Mouse (Mus musculus) midbrain, embryonic 16.5 days (tissue): ENCODE measurements around the gene Aars2. TPM values are rescaled to one million over a fixed set of nuclear protein-coding genes. Genes with fewer than 3 reads are reported as not detected.

ENCODE experiments used
- ATAC-seq: fragments of 200-750 bp; cut with Nextera tagmentation; 2 replicates; pipeline ENCODE4 v1.8.0; 2017; ENCODE audit warnings: moderate TSS enrichment
- H3K27ac ChIP-seq: fragments of 300-500 bp; sonication (generic); 2 replicates; pipeline ENCODE4 v1.5.1; 2014; ENCODE audit warnings: mild to moderate bottlenecking, low read length, mixed read lengths
- H3K27me3 ChIP-seq: fragments of 300-500 bp; sonication (generic); 2 replicates; pipeline ENCODE4 v1.6.1; 2014; ENCODE audit warnings: low read depth, low read length, mixed read lengths; ENCODE audit not compliant: control insufficient read depth, insufficient read depth
- H3K36me3 ChIP-seq: fragments of 300-500 bp; sonication (generic); 2 replicates; pipeline ENCODE4 v1.6.1; 2014; ENCODE audit warnings: mild to moderate bottlenecking, low read length, moderate library complexity, mixed read lengths; ENCODE audit not compliant: control insufficient read depth, insufficient read depth
- H3K4me1 ChIP-seq: fragments of 300-500 bp; sonication (generic); 2 replicates; pipeline ENCODE4 v1.6.1; 2014; ENCODE audit warnings: mild to moderate bottlenecking, low read length, mixed read lengths; ENCODE audit not compliant: control insufficient read depth, insufficient read depth
- H3K4me2 ChIP-seq: fragments of 300-500 bp; sonication (generic); 2 replicates; pipeline ENCODE4 v1.6.1; 2014; ENCODE audit warnings: mild to moderate bottlenecking, low read length, mixed read lengths
- H3K4me3 ChIP-seq: fragments of 300-500 bp; sonication (generic); 2 replicates; pipeline ENCODE4 v1.5.1; 2014; ENCODE audit warnings: low read depth, mild to moderate bottlenecking, low read length, moderate library complexity, mixed read lengths
- H3K9ac ChIP-seq: fragments of 300-500 bp; sonication (generic); 2 replicates; pipeline ENCODE4 v1.6.1; 2014; ENCODE audit warnings: low read depth, low read length, mixed read lengths
- H3K9me3 ChIP-seq: fragments of 300-500 bp; sonication (generic); replicated peaks from 2 replicates; pipeline ENCODE4 v1.6.1; 2014; ENCODE audit warnings: mild to moderate bottlenecking, low read length, mixed read lengths; ENCODE audit not compliant: control insufficient read depth, poor library complexity, severe bottlenecking
- WGBS: fragments of 180-500 bp; shearing (Covaris S2); extraction: QIAGEN DNeasy Blood & Tissue Kit; methylation state at CpG from one replicate; pipeline ENCODE4 v1.1.7; 2014; 5-methylcytosine and 5-hydroxymethylcytosine counted together
- polyA plus RNA-seq: library from polyadenylated mRNA; unstranded; fragments of >200 nt; fragmentation: Nextera tagmentation; extraction: Ambion mirVana; gene quantifications from 2 replicates; pipeline ENCODE4 v1.2.1, GENCODE M21; 2015

The Aars2 gene
- polyA plus RNA-seq, 1 experiment from 2014 or later = 17.6 TPM

DNA sequence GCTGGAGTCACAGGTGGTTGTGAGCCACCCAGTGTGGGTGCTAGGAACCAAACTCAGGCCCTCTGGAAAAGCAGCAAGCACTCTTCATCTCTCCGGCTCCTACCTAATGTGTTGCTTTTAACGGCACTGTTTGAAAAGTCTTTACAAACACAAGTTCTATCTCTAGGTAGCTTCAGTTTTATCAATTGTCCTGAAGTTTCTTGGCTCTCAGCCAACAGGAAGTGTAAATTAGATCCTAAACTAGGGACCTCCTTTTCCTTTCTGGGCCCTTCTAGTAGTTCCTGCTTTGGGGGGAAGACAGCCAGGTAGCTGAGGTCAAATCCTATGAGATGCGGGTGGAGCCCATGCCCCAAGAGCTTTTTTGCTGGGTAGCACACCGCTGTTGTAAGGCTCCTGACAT is 4.2 kb downstream of the Aars2 start:
- 0 out of 2 replicates have a peak, but pooled peaks cover 5% of the 10 kb centered on the region for H3K36me3 ChIP-seq
- H3K27ac ChIP-seq = no peak overlapping the region
- H3K4me1 ChIP-seq = peaks cover 6% of the 10 kb centered on the region
- no peak overlapping the region for H3K4me3 ChIP-seq
- no peak overlapping the region for H3K4me2 ChIP-seq
- H3K27me3 ChIP-seq = no peaks in the 10 kb centered on the region
- no peak for ATAC-seq
- H3K9me3 ChIP-seq = no peaks in the 10 kb centered on the region
- 91% methylated on average over 4 of the region's 4 CpGs for WGBS
- H3K9ac ChIP-seq = no peak overlapping the region

DNA sequence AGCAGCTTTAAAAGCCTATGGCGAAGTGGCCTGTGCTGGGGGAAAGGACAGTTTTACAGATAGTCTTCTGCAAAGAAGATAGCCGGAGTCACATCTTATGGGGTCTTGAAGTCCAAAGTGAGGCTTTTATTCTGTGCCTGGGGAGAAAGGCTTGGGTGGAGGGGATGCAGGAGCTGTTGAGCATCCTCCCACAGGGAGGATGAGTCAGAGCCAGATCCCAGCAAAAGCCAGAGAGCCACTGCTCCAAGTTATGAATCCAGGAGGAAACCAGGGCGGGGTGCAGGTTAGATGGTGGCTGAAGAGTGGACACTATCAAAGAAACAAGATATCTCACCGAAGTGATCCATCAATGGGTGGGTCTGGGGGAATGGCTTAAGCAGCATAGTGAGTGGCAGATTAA is 5.1 kb downstream of the Aars2 start:
- H3K9me3 ChIP-seq = no peaks in the 10 kb centered on the region
- no peak for ATAC-seq
- H3K9ac ChIP-seq = no peak overlapping the region
- H3K4me1 ChIP-seq = peaks cover 2% of the 10 kb centered on the region; the same call in 1 of the 2 replicates
- H3K36me3 ChIP-seq = 0 out of 2 replicates have a peak, but pooled peaks cover 5% of the 10 kb centered on the region
- H3K4me2 ChIP-seq = no peak overlapping the region
- H3K27ac ChIP-seq = no peak overlapping the region
- WGBS = 92% methylated on average over 4 of the region's 4 CpGs
- H3K27me3 ChIP-seq = no peaks in the 10 kb centered on the region
- no peak overlapping the region for H3K4me3 ChIP-seq

DNA sequence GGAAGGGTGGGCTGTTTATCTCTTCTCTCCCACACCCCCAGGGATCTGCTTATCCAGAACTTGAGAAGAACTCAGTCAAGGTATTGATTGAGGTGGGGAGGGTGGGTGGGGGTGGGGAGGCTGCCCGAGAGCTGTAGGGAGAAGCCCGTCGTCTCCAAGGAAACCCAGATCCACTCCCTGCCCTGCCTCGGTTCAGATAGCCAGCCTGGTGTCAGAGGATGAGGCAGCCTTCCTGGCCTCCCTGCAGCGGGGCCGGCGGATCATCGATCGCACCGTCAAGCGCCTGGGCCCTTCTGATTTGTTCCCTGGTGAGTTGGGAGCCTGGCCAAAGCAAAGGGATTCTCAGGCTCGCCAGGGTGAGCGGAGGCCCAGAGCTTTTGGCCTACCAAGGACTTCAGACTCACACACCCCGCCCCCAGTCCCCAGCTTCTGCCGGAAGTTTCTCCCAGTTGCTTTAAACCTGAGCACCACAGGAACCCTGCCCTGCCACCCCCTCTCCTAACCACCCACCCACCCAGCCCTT is 8.6 kb downstream of the Aars2 start:
- H3K27ac ChIP-seq = no peak overlapping the region
- no peak overlapping the region for H3K4me2 ChIP-seq
- H3K4me1 ChIP-seq = no peaks in the 10 kb centered on the region
- ATAC-seq = no peak
- H3K36me3 ChIP-seq = no peaks in the 10 kb centered on the region
- H3K9ac ChIP-seq = no peak overlapping the region
- H3K4me3 ChIP-seq = no peak overlapping the region
- no peaks in the 10 kb centered on the region for H3K9me3 ChIP-seq
- no peaks in the 10 kb centered on the region for H3K27me3 ChIP-seq
- WGBS = 44% methylated on average over 15 of the region's 15 CpGs

DNA sequence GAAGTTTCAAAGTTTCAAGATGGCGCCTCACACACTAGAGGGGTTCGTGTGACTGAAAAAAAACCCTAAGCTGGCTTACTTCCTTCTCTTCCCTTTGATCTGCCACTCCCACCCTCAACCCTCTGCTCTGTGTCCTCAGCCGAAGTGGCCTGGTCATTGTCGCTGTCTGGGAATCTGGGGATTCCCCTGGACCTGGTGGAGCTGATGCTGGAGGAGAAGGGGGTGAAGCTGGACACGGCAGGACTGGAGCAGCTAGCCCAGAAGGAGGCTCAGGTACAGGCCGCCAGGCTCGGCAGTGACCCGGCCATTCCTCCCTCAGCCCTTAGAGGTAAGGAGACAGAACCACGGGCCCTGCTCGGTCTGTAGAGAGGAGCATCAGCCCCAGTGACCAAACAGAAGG is 9.2 kb downstream of the Aars2 start:
- H3K4me1 ChIP-seq = no peaks in the 10 kb centered on the region
- H3K27ac ChIP-seq = no peak overlapping the region
- ATAC-seq = 0 out of 2 replicates have a peak, but pooled peaks have one; percentile 8
- no peak overlapping the region for H3K4me2 ChIP-seq
- H3K9me3 ChIP-seq = no peaks in the 10 kb centered on the region
- H3K36me3 ChIP-seq = no peaks in the 10 kb centered on the region
- H3K4me3 ChIP-seq = no peak overlapping the region
- whole genome bisulfite sequencing = 90% methylated on average over 10 of the region's 10 CpGs
- H3K9ac ChIP-seq = no peak overlapping the region
- H3K27me3 ChIP-seq = no peaks in the 10 kb centered on the region

DNA sequence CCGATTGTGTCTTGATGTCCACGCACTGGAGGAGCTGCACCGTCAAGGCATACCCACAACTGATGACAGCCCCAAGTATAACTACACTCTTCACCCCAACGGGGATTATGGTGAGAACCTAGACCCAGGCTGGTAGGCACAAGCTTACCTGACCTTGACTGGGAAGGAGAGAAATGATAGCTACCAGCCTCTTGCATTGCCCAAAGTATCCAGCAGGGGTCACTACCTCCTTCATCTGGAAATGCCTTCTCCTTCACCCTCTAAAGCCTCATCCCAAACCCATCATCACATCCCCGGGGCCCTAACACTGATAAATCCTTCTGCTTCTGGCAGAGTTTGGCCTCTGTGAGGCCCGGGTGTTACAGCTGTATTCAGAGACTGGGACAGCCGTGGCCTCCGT is 9.8 kb downstream of the Aars2 start:
- ATAC-seq = peak; percentile 47
- no peak overlapping the region for H3K4me2 ChIP-seq
- no peak overlapping the region for H3K4me3 ChIP-seq
- no peaks in the 10 kb centered on the region for H3K27me3 ChIP-seq
- no peaks in the 10 kb centered on the region for H3K36me3 ChIP-seq
- H3K9me3 ChIP-seq = no peaks in the 10 kb centered on the region
- no peaks in the 10 kb centered on the region for H3K4me1 ChIP-seq
- no peak overlapping the region for H3K9ac ChIP-seq
- 50% methylated on average over 8 of the region's 8 CpGs for WGBS
- no peak overlapping the region for H3K27ac ChIP-seq

DNA sequence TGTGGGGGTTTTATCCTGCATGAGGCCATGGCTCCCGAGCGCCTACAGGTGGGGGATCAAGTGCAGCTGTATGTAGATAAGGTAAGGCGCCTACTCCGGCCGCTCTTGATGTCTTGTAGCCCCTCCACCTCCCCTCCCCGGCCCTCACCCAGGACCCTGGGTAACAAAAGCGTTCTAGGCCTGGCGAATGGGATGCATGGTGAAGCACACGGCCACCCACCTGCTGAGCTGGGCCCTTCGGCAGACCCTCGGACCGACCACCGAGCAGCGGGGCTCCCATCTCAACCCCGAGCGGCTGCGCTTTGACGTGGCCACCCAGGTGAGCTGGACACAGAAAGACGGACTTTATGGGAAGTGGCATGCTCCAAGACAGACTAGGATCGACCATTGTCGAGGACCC is 10.5 kb downstream of the Aars2 start:
- Histone ChIP-seq H3K9ac (no peak overlapping the region), H3K9me3 (no peaks in the 10 kb centered on the region), H3K4me3 (no peak overlapping the region), H3K4me1 (no peaks in the 10 kb centered on the region), H3K27me3 (no peaks in the 10 kb centered on the region), H3K36me3 (no peaks in the 10 kb centered on the region), H3K4me2 (no peak overlapping the region), H3K27ac (no peak overlapping the region)
- 0 out of 2 replicates have a peak, but pooled peaks have one; percentile 1 for ATAC-seq
- 85% methylated on average over 21 of the region's 21 CpGs for WGBS

DNA sequence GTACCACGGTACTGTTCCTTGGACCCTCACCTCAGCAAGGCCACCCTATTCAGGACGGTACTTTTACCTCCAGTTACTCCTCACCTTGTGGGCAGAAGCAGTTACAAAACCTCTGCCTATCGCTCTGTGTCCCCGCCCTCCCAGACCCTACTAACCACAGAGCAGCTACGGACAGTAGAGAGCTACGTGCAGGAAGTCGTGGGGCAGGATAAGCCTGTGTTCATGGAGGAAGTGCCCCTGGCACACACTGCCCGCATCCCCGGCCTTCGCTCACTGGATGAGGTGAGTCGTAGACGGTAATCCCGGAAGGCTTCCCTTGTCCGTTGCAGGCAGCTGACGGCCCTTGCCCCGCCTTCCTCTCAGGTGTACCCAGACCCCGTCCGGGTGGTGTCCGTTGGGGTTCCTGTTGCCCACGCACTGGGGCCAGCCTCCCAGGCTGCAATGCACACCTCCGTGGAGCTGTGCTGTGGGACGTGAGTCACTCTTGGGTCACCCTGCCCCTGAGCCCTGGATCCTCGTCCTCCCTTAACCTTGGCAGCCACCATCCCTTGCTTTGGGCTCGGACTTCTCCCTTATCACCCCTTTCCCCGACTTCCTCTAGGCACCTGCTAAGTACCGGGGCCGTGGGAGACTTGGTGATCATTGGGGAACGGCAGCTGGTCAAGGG is 11.0 kb downstream of the Aars2 start:
- no peak overlapping the region for H3K27ac ChIP-seq
- 94% methylated on average over 28 of the region's 28 CpGs for WGBS
- no peaks in the 10 kb centered on the region for H3K27me3 ChIP-seq
- H3K9me3 ChIP-seq = no peaks in the 10 kb centered on the region
- ATAC-seq = no peak
- 0 out of 2 replicates have a peak, but pooled peaks cover 2% of the 10 kb centered on the region for H3K4me1 ChIP-seq
- no peaks in the 10 kb centered on the region for H3K36me3 ChIP-seq
- H3K4me2 ChIP-seq = no peak overlapping the region
- no peak overlapping the region for H3K9ac ChIP-seq
- no peak overlapping the region for H3K4me3 ChIP-seq

DNA sequence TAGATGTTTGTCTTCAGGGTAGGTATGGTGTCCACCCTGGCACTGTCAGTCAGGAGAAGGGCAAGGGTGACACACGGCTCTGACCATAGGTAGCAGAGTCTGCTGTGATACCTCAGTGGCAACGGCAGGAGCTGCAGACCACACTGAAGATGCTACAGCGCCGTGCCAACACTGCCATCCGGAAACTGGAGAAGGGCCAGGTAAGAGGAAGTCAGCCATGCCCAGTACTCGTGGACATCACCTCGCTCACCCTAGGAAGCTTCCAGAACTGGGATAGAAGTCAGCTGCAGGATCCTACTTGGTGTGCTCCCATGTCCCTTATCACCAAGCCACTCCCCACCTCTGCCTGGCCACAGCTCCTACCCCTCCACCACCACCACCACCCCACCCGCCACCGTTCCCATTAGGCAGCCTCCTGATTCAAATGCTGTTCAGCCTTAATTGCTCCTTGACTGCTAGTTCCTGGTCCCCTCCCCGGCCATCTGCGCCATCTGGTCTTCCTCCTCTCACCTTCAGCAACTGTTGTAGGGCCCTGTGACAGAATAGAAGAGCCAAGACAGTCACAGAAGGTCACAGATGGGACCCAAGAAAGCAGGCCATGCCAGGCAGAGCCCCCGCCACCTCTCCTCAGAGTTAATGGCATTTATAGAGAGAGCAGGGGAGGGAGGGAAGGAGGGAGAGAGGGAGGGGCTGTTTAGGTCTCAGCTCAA is 12.3 kb downstream of the Aars2 start:
- whole genome bisulfite sequencing = 79% methylated on average over 12 of the region's 12 CpGs
- H3K27ac ChIP-seq = no peak overlapping the region
- no peaks in the 10 kb centered on the region for H3K9me3 ChIP-seq
- H3K4me2 ChIP-seq = no peak overlapping the region
- peaks cover 4% of the 10 kb centered on the region; the same call in 1 of the 2 replicates for H3K4me1 ChIP-seq
- H3K4me3 ChIP-seq = no peak overlapping the region
- no peaks in the 10 kb centered on the region for H3K27me3 ChIP-seq
- ATAC-seq = no peak
- H3K36me3 ChIP-seq = no peaks in the 10 kb centered on the region
- H3K9ac ChIP-seq = no peak overlapping the region

DNA sequence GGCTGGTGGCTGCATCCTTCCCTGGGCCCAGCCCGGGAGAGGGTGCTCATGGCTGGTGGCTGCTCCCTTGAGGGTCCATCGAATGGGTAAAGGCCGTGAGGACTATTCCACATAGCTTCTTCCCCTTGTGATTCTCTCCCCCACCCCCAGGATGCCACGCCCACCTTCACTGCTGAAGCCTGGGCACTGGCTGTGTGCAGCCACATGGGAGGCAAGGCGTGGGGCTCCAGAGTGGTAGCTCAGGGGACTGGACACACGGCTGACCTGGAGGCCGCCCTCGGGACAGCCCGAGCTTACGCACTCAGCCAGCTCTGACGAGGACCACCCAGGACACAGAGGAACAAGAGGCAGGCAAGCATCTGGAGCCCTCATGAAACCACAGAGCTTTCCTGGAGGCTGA is 13.5 kb downstream of the Aars2 start:
- H3K4me1 ChIP-seq = peaks cover 4% of the 10 kb centered on the region; the same call in 1 of the 2 replicates
- ATAC-seq = no peak
- no peak overlapping the region for H3K4me2 ChIP-seq
- no peaks in the 10 kb centered on the region for H3K36me3 ChIP-seq
- H3K4me3 ChIP-seq = no peak overlapping the region
- H3K27ac ChIP-seq = no peak overlapping the region
- no peaks in the 10 kb centered on the region for H3K9me3 ChIP-seq
- no peaks in the 10 kb centered on the region for H3K27me3 ChIP-seq
- no peak overlapping the region for H3K9ac ChIP-seq
- 89% methylated on average over 11 of the region's 11 CpGs for WGBS
